Mouse (Mus musculus): Measurements from ENCODE around the gene Dctn1. TPM values are rescaled to one million over a fixed set of nuclear protein-coding genes. Genes with fewer than 3 reads are reported as not detected.

Dctn1 gene
- polyA plus RNA-seq, 1 experiment from 2014 or later: 55.3 TPM

GRCm38 (mm10) chr6:83185895-83186861 is 20.5 kb downstream of the Dctn1 start:
- peak; percentile 32 for DNase-seq (ENCODE audit: low spot score)
- Histone ChIP-seq H3K4me3 (ENCODE audit: low read depth, low read length) (no peak overlapping the region), H3K4me1 (ENCODE audit: insufficient read depth, low read depth, low read length) (no peaks in the 10 kb centered on the region), H3K36me3 (ENCODE audit: insufficient read depth, low read length) (peaks cover 28% of the 10 kb centered on the region), H3K27me3 (replicated peaks; ENCODE audit: insufficient read depth, low read length) (no peaks in the 10 kb centered on the region), H3K27ac (ENCODE audit: low read length) (no peak overlapping the region), H3K4me2 (replicated peaks; ENCODE audit: low read depth, low read length) (no peak overlapping the region), H3K9me3 (ENCODE audit: low read length) (no peaks in the 10 kb centered on the region), H3K9ac (replicated peaks; ENCODE audit: low read depth) (no peak overlapping the region)
- TF ChIP-seq EP300 (IDR thresholded peaks at IDR 0.05): no peak
- TF ChIP-seq CTCF (IDR thresholded peaks at IDR 0.05): no peak
- peak; percentile 80 for ATAC-seq
- WGBS: 25% methylated on average over 24 of the region's 25 CpGs

- no peak overlapping the region for H3K4me2 ChIP-seq (replicated peaks; ENCODE audit: low read depth, low read length)
- no peak for DNase-seq (ENCODE audit: low spot score)
- H3K27ac ChIP-seq (ENCODE audit: low read length): no peak overlapping the region
Observed at GRCm38 (mm10) chr6:83186946-83187345, 21.2 kb downstream of the Dctn1 start.

DNA sequence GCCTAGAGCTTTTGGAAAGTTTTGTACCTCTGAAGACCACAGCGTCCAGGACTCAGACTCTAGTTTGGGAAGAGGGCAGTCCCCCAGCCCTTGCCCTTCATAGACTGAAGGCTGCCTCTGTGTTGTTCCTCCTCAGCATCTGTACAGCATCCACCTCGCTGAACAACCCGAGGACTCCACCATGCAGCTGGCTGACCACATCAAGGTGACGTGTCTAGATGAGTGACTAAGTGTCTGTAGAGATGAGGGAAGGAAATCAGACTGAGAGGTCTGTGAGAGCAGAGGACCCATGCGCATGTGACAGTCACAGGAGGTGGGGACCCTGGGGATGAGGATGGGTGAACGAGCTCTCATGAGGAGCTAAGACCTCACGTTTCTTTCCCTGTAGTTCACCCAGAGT is 27.9 kb downstream of the Dctn1 start:
- DNase-seq (ENCODE audit: low spot score) (no peak), ATAC-seq (no peak)
- H3K27me3 ChIP-seq (replicated peaks; ENCODE audit: insufficient read depth, low read length): no peaks in the 10 kb centered on the region
- no peak overlapping the region for H3K27ac ChIP-seq (ENCODE audit: low read length)
- no peaks in the 10 kb centered on the region for H3K4me1 ChIP-seq (ENCODE audit: insufficient read depth, low read depth, low read length)
- no peak overlapping the region for H3K4me2 ChIP-seq (replicated peaks; ENCODE audit: low read depth, low read length)
- H3K4me3 ChIP-seq (ENCODE audit: low read depth, low read length): no peak overlapping the region
- 89% methylated on average over 7 of the region's 7 CpGs for WGBS
- H3K36me3 ChIP-seq (ENCODE audit: insufficient read depth, low read length): peaks cover 82% of the 10 kb centered on the region
- H3K9me3 ChIP-seq (ENCODE audit: low read length): no peaks in the 10 kb centered on the region
- TF ChIP-seq EP300 (IDR thresholded peaks at IDR 0.05) (no peak), CTCF (IDR thresholded peaks at IDR 0.05) (no peak)
- no peak overlapping the region for H3K9ac ChIP-seq (replicated peaks; ENCODE audit: low read depth)

More at GRCm38 (mm10) chr6:83186946-83187345, 21.2 kb downstream of the Dctn1 start:
- WGBS: 90% methylated on average over 2 of the region's 2 CpGs
- TF ChIP-seq EP300 (IDR thresholded peaks at IDR 0.05) (no peak), CTCF (IDR thresholded peaks at IDR 0.05) (no peak)
- Histone ChIP-seq H3K36me3 (ENCODE audit: insufficient read depth, low read length) (peaks cover 35% of the 10 kb centered on the region), H3K27me3 (replicated peaks; ENCODE audit: insufficient read depth, low read length) (no peaks in the 10 kb centered on the region), H3K9ac (replicated peaks; ENCODE audit: low read depth) (no peak overlapping the region), H3K4me1 (ENCODE audit: insufficient read depth, low read depth, low read length) (no peaks in the 10 kb centered on the region), H3K4me3 (ENCODE audit: low read depth, low read length) (no peak overlapping the region), H3K9me3 (ENCODE audit: low read length) (no peaks in the 10 kb centered on the region)
- ATAC-seq: no peak

DNA sequence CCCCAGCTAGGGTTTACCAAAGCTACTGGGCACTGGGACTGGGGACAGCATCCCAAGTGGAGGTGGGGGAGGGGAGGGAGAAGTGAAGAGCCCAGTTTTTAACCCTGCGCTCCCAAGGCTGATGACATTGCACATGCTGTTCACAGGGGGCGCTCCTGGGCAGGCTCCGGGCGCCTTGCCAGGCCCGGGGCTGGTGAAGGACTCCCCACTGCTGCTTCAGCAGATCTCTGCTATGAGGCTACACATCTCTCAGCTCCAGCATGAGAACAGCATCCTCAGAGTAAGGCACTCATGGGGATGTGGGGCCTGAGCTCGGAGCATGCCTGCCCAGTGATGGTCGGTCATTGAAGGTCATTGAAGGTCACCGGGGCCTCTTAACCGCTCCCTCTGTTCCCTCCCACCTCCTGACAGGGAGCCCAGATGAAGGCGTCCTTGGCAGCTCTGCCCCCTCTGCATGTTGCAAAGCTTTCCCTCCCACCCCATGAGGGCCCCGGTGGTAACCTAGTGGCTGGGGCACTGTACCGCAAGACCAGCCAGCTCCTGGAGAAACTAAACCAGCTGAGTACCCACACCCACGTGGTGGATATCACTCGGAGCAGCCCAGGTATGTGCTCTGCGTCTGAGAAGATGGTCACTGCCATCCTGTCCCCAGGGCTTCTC is 31.8 kb downstream of the Dctn1 start:
- Histone ChIP-seq H3K9me3 (ENCODE audit: low read length) (no peaks in the 10 kb centered on the region), H3K4me3 (ENCODE audit: low read depth, low read length) (no peak overlapping the region), H3K27ac (ENCODE audit: low read length) (no peak overlapping the region), H3K36me3 (ENCODE audit: insufficient read depth, low read length) (peaks cover 60% of the 10 kb centered on the region), H3K4me2 (replicated peaks; ENCODE audit: low read depth, low read length) (no peak overlapping the region), H3K27me3 (replicated peaks; ENCODE audit: insufficient read depth, low read length) (no peaks in the 10 kb centered on the region), H3K4me1 (ENCODE audit: insufficient read depth, low read depth, low read length) (no peaks in the 10 kb centered on the region), H3K9ac (replicated peaks; ENCODE audit: low read depth) (no peak overlapping the region)
- DNase-seq (ENCODE audit: low spot score): peak; percentile 31
- ATAC-seq: peak; percentile 34; the same call in 1 of the 2 replicates
- 45% methylated on average over 15 of the region's 15 CpGs for WGBS
- TF ChIP-seq CTCF (IDR thresholded peaks at IDR 0.05): peak; percentile 52
- TF ChIP-seq EP300 (IDR thresholded peaks at IDR 0.05): no peak

GRCm38 (mm10) chr6:83203320-83203719 is 37.6 kb downstream of the Dctn1 start:
- H3K36me3 ChIP-seq (ENCODE audit: insufficient read depth, low read length): peaks cover 9% of the 10 kb centered on the region; the same call in 1 of the 2 replicates
- WGBS: 84% methylated on average over 4 of the region's 4 CpGs
- no peaks in the 10 kb centered on the region for H3K9me3 ChIP-seq (ENCODE audit: low read length)
- no peak overlapping the region for H3K27ac ChIP-seq (ENCODE audit: low read length)
- H3K4me2 ChIP-seq (replicated peaks; ENCODE audit: low read depth, low read length): no peak overlapping the region
- no peak overlapping the region for H3K9ac ChIP-seq (replicated peaks; ENCODE audit: low read depth)
- no peak for DNase-seq (ENCODE audit: low spot score)
- no peak for TF ChIP-seq CTCF (IDR thresholded peaks at IDR 0.05)
- no peak for TF ChIP-seq EP300 (IDR thresholded peaks at IDR 0.05)
- no peak overlapping the region for H3K4me3 ChIP-seq (ENCODE audit: low read depth, low read length)
- no peaks in the 10 kb centered on the region for H3K4me1 ChIP-seq (ENCODE audit: insufficient read depth, low read depth, low read length)
- no peaks in the 10 kb centered on the region for H3K27me3 ChIP-seq (replicated peaks; ENCODE audit: insufficient read depth, low read length)
- ATAC-seq: no peak

DNA sequence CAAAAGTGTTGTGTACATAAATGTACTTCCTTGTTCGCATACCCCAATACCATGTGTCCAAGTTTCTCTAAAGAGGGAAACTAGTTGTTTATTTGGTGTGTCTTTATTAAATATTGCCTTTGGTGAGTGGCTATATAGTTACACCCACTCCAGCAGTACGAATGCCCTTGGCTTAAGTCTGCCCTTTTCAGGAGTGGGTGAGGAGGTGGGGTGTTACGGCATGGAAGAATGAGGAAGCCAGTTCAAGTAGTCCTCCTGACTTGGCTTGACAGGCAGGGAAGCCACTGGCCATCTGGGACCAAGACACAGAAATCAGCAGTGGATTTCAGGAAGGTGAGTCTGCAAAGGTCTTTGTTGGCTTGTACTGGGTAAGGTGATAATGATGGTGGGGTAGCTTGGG is 40.1 kb downstream of the Dctn1 start:
- Histone ChIP-seq H3K27ac (ENCODE audit: low read length) (no peak overlapping the region; the same call in 1 of the 2 replicates), H3K4me1 (ENCODE audit: insufficient read depth, low read depth, low read length) (no peaks in the 10 kb centered on the region), H3K4me3 (ENCODE audit: low read depth, low read length) (no peak overlapping the region), H3K36me3 (ENCODE audit: insufficient read depth, low read length) (no peaks in the 10 kb centered on the region), H3K9ac (replicated peaks; ENCODE audit: low read depth) (no peak overlapping the region), H3K4me2 (replicated peaks; ENCODE audit: low read depth, low read length) (no peak overlapping the region), H3K27me3 (replicated peaks; ENCODE audit: insufficient read depth, low read length) (no peaks in the 10 kb centered on the region), H3K9me3 (ENCODE audit: low read length) (no peaks in the 10 kb centered on the region)
- ATAC-seq (peak; percentile 83), DNase-seq (ENCODE audit: low spot score) (peak; percentile 80)
- TF ChIP-seq CTCF (IDR thresholded peaks at IDR 0.05): no peak
- TF ChIP-seq EP300 (IDR thresholded peaks at IDR 0.05): no peak
- WGBS: 45% methylated on average over 3 of the region's 3 CpGs
